Mouse (Mus musculus) E14TG2a.4 (cell line): Measurements from ENCODE around the gene Jph4.

Experiments
- CTCF ChIP-seq: conservative IDR thresholded peaks from 2 replicates; pipeline ENCODE4 v1.5.1; 2014; ENCODE audit warnings: low read length
- NANOG ChIP-seq: IDR thresholded peaks from 2 replicates; pipeline ENCODE4 v1.6.1; 2014; ENCODE audit warnings: borderline replicate concordance, low read length, mixed read lengths
- POU5F1 ChIP-seq: IDR thresholded peaks from 2 replicates; pipeline ENCODE4 v1.6.1; 2014; ENCODE audit warnings: low read length, borderline replicate concordance

GRCm38 (mm10) chr14:55152951-55153481 is 36.3 kb upstream of the Jph4 start:
- TF ChIP-seq CTCF (no peak), NANOG (no peak), POU5F1 (no peak)
